Mouse (Mus musculus) regulatory T cell (primary cell): Measurements from ENCODE around the gene Zbtb1.

Source experiments
- in situ Hi-C: fragments of 300-600 bp; cut with MboI, MseI; formaldehyde crosslinking; loops from one replicate; pipeline ENCODE4 v1.15.1; 2025; ENCODE audit warnings: high pct_unique_total_duplicates

Gene Zbtb1

DNA sequence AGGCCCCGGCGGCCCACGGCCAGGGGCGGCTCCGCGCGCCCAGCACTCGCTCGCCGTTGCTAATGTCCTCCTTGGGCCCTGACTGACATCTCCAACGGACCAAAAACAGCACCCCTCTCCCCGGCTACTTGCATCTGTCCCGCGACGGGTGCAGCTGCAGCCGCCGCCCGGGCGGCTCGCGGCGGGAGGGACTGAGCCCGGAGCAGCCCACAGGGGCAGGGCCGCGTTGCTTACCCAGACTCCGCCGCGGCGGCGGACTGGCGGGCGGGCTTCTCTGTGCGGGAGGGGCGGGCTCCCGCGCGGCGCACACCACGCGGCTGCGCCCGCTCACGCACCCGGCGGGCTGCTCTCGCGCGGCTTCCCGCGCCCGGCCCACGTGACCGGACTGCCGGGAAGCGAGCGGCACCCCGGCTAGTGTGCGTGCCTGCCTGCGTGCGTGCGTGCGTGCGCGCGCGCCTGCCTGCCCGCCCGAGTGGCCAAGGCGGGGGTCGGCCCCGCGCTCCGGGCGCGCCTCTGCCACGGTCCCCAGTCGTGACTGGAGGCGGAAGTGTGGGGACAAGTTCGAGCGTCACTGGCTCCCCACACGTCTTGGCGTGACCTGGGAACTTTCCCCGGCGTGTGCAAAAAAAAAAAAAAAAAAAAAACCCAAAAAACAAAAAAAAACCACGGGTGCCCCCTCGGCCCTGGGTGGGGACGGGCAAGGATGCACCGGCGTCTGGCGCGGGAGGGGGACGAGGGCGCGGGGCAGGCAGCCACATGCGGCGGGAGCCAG is 674 bp upstream of the Zbtb1 start, which contains the start of gene Zbtb25:
Zbtb25 (minus strand) TSS at position 397 of the 772 bp plus-strand sequence.
- in situ Hi-C loops, result no loop called here

DNA sequence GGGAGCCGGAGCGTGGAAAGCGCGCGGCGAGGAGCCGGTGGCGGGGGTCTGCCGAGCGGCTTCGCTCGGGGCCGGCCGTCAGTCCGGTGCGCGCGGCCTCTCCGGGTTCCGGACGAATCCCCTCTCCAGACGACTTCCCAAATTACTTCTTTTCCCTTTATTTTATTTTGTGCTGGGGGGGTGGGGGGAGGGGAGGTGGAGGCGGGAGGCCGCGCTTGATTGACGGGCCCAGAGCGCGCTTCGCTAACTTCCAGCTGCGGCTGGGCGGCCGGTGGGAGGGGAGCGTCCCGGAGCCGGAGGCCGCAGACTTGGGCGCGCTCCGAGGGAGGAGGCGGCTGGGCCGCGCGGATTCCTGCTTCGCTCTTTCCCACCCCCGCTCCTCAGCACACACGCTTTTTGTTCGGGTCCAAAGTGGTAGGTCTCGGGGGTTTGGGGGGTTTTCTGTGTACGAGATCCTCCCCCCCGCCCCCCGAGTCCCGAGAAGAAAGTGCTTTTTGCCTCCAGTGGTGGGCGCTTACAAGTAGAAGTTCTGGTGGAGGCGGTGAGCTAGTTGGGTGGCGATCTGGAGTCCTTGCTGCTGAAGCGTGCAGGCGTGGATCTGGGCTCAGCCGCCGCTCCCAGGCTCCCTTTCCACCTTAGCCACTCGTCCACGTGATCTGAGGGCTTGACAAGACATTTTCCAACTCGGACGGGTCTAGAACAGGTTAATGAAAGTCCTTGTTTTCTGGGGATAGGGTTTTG is 935 bp downstream of the Zbtb1 start:
- in situ Hi-C loops, result no loop called here

GRCm38 (mm10) chr12:76372046-76372445 is 2.0 kb downstream of the Zbtb1 start:
- in situ Hi-C loops, result no loop called here

DNA sequence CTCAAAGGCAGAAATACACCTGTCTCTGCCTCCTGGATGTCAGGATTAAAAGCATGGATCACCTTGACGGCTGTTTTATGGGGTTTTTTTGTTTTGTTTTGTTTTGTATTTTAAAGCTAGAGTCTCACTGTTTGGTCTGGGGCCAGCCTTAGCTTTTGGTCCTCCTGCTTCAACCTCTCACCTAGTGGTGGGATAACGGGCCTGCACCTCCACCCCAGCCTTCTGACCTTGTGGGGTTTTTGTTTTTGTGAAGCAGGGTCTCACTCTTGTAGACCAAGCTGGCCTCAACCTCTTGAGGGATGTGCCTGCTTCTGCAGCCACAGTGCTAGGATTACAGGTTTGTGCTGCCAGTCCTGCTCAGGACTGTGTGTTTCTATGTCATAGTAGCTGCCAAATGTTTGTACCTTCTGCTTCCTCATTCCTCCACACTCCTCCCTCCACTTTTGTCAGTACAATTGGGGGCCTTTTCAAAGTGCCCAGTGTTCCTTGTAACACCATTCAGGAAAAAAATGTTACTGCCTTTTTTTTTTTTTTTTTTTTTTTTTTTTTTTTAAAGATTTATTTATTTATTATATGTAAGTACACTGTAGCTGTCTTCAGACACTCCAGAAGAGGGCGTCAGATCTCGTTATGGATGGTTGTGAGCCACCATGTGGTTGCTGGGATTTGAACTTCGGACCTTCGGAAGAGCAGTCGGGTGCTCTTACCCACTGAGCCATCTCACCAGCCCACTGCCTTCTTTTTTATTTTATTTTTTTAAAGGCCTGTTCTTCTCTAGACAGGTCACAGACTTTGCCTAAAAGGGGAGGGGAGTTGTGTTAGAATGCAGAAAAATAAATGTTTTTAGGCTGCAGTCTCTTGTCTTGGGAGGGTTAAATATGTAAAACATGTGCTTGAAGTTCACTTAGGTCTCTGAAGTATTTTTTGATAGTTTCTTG is 3.1 kb downstream of the Zbtb1 start:
- in situ Hi-C loops, result no loop called here

GRCm38 (mm10) chr12:76373991-76374390 is 3.9 kb downstream of the Zbtb1 start:
- in situ Hi-C loops, result no loop called here

DNA sequence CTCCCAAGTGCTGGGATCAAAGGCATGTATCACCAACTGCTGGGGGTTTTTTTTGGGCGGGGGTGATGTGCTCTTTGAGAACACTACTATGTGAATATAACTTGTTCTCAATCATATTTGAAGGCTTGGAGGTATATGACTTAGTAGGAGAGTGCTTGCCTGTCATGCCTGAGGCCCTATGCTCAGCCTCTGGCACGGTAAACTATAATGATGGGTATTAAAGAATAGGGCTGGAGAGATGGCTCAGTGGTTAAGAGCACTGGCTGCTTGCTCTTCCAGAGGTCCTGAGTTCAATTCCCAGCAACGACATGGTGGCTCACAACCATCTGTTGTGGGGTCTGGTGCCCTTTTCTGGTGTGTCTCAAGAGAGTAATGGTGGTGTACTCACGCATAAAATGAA is 4.8 kb downstream of the Zbtb1 start:
- in situ Hi-C loops, result no loop called here

DNA sequence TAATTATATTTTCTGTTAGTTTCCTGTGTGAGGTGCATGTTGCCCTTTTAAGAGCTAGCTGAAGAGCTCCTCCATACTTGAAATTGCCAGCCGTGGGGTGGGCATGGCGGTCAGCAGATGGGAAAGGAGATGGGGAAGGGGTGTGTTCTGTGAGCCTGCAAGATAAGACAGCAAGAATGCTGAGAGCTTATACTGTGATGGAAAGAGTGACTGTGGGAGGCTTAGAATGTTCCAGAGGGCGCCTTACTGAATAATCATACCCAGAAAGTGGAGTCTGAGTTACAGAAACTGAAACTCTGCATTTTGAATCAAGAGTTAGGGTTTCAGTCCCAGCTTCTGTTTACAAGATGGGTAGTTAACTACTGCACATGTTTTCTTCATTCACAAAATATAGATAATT is 5.4 kb downstream of the Zbtb1 start:
- in situ Hi-C loops, result no loop called here

GRCm38 (mm10) chr12:76376649-76377048 is 6.6 kb downstream of the Zbtb1 start:
- in situ Hi-C loops, result no loop called here

GRCm38 (mm10) chr12:76377059-76377458 is 7.0 kb downstream of the Zbtb1 start:
- in situ Hi-C loops, result no loop called here

DNA sequence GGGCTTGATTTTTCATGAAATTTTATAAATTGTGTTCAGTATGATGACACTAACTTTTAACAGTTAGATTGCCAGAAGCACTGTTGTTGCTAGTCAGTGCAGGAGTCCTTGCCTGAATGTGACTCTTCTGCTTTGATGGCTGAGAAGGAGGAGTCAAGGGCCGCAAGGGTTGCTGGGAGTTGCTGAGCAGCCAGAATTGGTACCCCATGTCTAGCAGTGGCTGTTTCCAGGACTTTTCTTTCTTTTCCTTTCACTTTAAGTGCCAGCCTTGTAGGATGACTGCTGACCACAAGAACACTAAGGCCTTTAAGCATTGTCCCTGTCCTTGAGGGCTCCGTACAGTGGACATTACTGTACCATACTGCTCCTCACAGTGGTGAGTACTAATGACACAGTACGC is 7.7 kb downstream of the Zbtb1 start:
- in situ Hi-C loops, result no loop called here

- in situ Hi-C loops, result no loop called here
These were observed 8.5 kb downstream of the Zbtb1 start for GRCm38 (mm10) chr12:76378556-76378955.

DNA sequence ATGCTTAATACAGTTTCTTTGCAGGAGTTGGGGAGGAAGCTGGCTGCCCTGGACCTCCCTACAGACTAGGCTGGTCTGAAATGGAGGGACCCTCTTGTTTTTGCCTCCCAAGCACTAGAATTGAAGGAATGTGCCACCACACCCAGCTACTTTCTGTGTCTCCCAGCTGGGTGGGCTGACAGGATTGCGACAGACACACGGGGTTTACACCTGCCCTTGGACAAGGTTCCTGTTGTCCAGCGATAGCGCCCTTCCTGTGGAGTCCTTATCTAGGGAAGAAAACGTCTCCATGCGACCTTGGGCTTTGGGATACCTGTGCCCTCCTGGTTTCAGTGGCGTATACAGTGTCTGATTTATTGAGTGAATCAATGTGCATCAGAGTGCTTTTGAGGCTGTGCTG is 10.1 kb downstream of the Zbtb1 start:
- in situ Hi-C loops, result no loop called here

- in situ Hi-C loops, result no loop called here
These were observed 15.3 kb downstream of the Zbtb1 start for GRCm38 (mm10) chr12:76385342-76385741.

DNA sequence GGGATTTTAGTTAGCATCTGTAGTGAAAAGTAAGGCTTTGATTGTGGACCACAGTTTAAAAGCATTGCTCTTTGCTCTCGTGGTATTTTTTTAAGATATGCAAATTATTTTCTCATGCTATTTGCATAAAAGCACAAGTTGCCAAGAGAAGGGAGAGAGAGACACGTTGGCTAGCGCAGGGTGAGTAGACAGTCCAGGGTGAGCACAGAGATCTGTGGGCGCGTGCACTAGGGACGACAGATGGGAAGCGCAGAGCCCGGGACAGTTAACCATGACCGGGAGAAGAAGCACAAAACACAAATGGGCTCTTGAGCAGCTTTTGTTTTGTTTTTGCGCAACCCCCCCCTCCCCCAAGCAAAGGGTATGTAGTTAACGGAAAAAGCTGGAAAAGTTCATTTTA is 18.7 kb downstream of the Zbtb1 start:
- in situ Hi-C loops, result no loop called here

- in situ Hi-C loops, result no loop called here
These were observed 21.7 kb downstream of the Zbtb1 start for GRCm38 (mm10) chr12:76391595-76392271.

GRCm38 (mm10) chr12:76392979-76393378 is 22.9 kb downstream of the Zbtb1 start:
- in situ Hi-C loops, result no loop called here

DNA sequence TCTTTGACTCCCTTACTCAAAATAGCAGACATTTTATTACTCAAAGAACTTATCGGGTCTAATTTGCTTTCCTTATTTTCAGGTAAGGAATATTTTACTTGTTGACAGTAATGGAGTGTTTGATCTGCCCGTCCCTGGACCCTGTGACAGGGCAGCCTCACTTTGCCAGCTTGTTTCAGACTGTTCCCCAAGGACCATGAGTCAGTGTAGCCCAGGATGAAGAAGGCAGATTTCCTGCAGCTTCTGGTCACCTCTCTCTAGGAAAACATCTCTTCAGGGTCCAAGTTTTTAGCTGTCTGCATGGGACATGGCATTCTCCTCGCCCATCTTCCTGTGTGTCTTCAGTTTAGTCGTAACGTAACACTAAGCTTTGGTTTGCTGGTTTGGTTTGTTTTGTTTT is 27.2 kb downstream of the Zbtb1 start:
- in situ Hi-C loops, result loop anchor here (5.0 kb wide), 1 partner anchor 55 kb away; no protein-coding TSS in a partner anchor

GRCm38 (mm10) chr12:76401674-76402073 is 31.6 kb downstream of the Zbtb1 start:
- in situ Hi-C loops, result no loop called here

DNA sequence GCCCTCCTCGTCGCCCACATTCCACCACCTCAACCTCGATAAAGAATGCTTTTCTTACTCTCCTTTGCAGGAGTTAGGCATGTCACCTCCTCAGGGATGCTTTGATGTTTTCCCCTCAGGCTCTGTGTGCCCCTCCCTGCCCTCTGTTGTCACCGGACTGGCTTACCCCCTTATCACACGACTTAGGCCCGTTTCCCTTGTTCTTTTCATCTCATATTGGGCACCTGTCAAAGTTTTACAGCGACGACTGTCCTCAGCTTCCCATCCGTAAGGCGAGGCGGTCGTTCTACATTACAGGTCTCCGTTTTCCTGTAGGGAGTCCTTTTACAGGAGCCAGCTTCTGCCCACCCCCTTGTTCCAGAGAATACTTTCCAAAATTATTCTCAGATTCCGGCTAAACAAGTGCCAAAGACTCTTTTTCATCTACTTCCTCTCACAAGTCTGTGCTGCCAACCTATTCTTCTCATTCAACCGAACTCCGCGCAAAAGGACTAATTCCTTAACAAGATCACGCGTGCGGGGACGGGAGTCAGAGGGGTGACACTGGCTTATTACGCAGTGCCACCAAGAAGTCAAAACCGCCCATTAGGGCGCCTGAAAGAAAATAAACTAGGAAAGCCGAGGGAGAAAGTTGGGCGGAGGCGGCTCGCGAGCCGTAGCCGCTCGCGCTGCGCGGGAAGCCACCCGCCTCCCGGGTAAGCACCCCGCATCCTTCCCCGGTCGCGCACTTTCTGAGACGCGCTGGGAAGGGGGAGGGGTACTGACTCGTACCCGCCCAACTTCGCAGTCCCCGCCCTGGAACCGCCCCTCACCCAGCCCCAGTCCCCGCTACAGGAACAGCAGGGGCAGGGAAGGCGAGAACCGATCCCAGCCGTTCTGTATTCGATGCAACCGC is 33.2 kb downstream of the Zbtb1 start:
- in situ Hi-C loops, result no loop called here

DNA sequence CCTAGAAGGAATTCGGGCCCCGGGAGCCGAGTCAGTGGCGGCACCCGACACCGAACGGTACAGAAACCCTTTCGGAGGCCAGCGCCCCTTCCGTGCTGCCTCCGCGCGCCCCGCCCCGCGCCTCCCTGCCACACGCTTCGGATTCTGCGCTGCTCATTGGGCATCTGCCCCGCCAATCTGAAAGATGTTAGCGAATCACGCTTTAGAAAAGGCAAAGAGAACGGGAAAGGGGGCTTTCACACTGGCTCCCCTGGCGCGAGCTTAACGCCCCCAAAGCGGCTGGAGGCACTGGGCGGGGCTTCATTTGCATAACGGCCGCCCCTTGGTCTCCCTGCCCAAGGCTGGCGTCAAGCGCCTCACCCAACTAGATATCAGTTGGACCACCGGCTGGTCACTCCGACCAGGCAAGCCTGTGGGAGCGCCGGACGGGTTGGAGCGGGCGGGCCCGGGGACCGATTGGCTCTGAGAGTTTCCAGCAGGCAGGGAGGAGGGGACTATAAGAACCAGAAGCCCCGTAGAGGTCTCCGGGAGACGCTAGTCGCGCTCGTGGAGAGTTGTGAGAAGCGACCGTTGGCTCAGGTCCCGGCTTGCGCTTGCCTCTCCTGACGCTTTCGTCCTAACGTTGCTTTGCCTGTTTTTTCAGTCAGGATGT is 33.9 kb downstream of the Zbtb1 start, which contains the start of gene Hspa2:
Hspa2 (plus strand) TSS at position 291 of the 652 bp plus-strand sequence.
- in situ Hi-C loops, result no loop called here
